Mouse (Mus musculus) lung, adult 2 months (tissue): ENCODE measurements around the gene Prkaca. TPM values are rescaled to one million over a fixed set of nuclear protein-coding genes. Genes with fewer than 3 reads are reported as not detected.
"Not testable (repeated sequence)": the region's sequence is repeated elsewhere in the genome, so short reads cannot be mapped to it uniquely, and the experiment has no call there.

ENCODE experiments used
- DNase-seq: peaks from one replicate; pipeline ENCODE4 v3.0.0; 2022
- H3K4me1 ChIP-seq: fragments of 200-500 bp; 2 replicates; pipeline ENCODE4 v1.6.1; 2011; ENCODE audit warnings: low read length; ENCODE audit not compliant: control insufficient read depth, insufficient read depth
- H3K4me3 ChIP-seq: fragments of 200-500 bp; replicated peaks from 2 replicates; pipeline ENCODE3; 2011; ENCODE audit warnings: low read depth, mild to moderate bottlenecking, control low read depth, low read length; ENCODE audit errors: extremely low read depth
- CTCF ChIP-seq: fragments of 200-500 bp; IDR thresholded peaks from 2 replicates; pipeline ENCODE4 v1.5.1; 2011; ENCODE audit warnings: mild to moderate bottlenecking, low read length, control low read depth; ENCODE audit not compliant: insufficient read depth
- POLR2A ChIP-seq: fragments of 200-500 bp; IDR thresholded peaks from 2 replicates; pipeline ENCODE4 v1.6.1; 2011; ENCODE audit warnings: low read depth, mild to moderate bottlenecking, control low read depth, low read length, borderline replicate concordance; ENCODE audit errors: extremely low read depth
- WGBS: fragments of 180-500 bp; shearing (Covaris S2); methylation state at CpG from one replicate; pipeline ENCODE4 v1.1.7; 2018; 5-methylcytosine and 5-hydroxymethylcytosine counted together
- polyA plus RNA-seq: library from polyadenylated mRNA; depleted of rRNA; stranded (reverse); fragments of >200 nt; gene quantifications from 2 replicates; pipeline ENCODE4 v1.2.3, GENCODE M21; 2012

Gene Prkaca
- polyA plus RNA-seq, 1 experiment = 79.9 TPM

- H3K4me3 ChIP-seq = peak overlapping the region; percentile 65
- H3K4me1 ChIP-seq = peaks cover 6% of the 10 kb centered on the region; the same call in 1 of the 2 replicates
- DNase-seq = peak; percentile 67
- WGBS = 8% methylated on average over 92 of the region's 92 CpGs
- TF ChIP-seq POLR2A (no peak), CTCF (peak; percentile 21; the same call in 1 of the 2 replicates)
Observed at GRCm38 (mm10) chr8:83998231-83999056, 25.7 kb downstream of the Prkaca start.

GRCm38 (mm10) chr8:83999057-83999705 is 26.4 kb downstream of the Prkaca start:
- peaks cover 6% of the 10 kb centered on the region; the same call in 1 of the 2 replicates for H3K4me1 ChIP-seq
- WGBS = 73% methylated on average over 16 of the region's 16 CpGs
- no peak for DNase-seq
- no peak for TF ChIP-seq CTCF
- no peak for TF ChIP-seq POLR2A
- H3K4me3 ChIP-seq = no peak overlapping the region

- TF ChIP-seq CTCF (no peak), POLR2A (no peak)
- no peak for DNase-seq
- no peak overlapping the region for H3K4me3 ChIP-seq
- WGBS = 93% methylated on average over 2 of the region's 2 CpGs
- peaks cover 6% of the 10 kb centered on the region; the same call in 1 of the 2 replicates for H3K4me1 ChIP-seq
Observed at GRCm38 (mm10) chr8:83999825-84000224, 27.0 kb downstream of the Prkaca start.

- WGBS = 63% methylated on average over 58 of the region's 61 CpGs
- Histone ChIP-seq H3K4me3 (no peak within 1 kb of the TSS), H3K4me1 (peaks cover 6% of the 10 kb centered on the region; the same call in 1 of the 2 replicates)
- DNase-seq = no peak
- TF ChIP-seq POLR2A (no peak), CTCF (no peak)
Observed at GRCm38 (mm10) chr8:84001281-84002000, 28.6 kb downstream of the Prkaca start, which contains the start of gene 1700067K01Rik. TSS of gene 1700067K01Rik (plus strand) at chr8:84001502.

- Histone ChIP-seq H3K4me3 (no peak overlapping the region), H3K4me1 (peaks cover 6% of the 10 kb centered on the region; the same call in 1 of the 2 replicates)
- WGBS = 75% methylated on average over 12 of the region's 12 CpGs
- no peak for DNase-seq
- TF ChIP-seq CTCF (no peak), POLR2A (no peak)
Observed at GRCm38 (mm10) chr8:84002957-84003611, 30.3 kb downstream of the Prkaca start.

- H3K4me3 ChIP-seq = no peak overlapping the region
- peaks cover 4% of the 10 kb centered on the region; the same call in 1 of the 2 replicates for H3K4me1 ChIP-seq
- WGBS = 74% methylated on average over 6 of the region's 6 CpGs
- TF ChIP-seq CTCF = no peak
- TF ChIP-seq POLR2A = no peak
- no peak for DNase-seq
Observed at GRCm38 (mm10) chr8:84003612-84004246, 30.9 kb downstream of the Prkaca start.

- peak overlapping the region; percentile 50 for H3K4me3 ChIP-seq
- WGBS = under 1% methylated on average over 30 of the region's 30 CpGs
Observed at GRCm38 (mm10) chr8:84004533-84005201, 31.9 kb downstream of the Prkaca start.

GRCm38 (mm10) chr8:84005502-84005901 is 32.7 kb downstream of the Prkaca start:
- not testable (repeated sequence) for H3K4me3 ChIP-seq, H3K4me1 ChIP-seq, DNase-seq
- WGBS = 92% methylated on average over 7 of the region's 7 CpGs

More at GRCm38 (mm10) chr8:84004533-84005201, 31.9 kb downstream of the Prkaca start:
- DNase-seq = peak; percentile 92
- no peak for TF ChIP-seq CTCF
- TF ChIP-seq POLR2A = peak; percentile 68; the same call in 1 of the 2 replicates
- H3K4me1 ChIP-seq = no peaks in the 10 kb centered on the region; the same call in 1 of the 2 replicates
